Mouse (Mus musculus) layer of hippocampus, adult 2 months (tissue): Measurements from ENCODE around the gene Zfp180. TPM values are rescaled to one million over a fixed set of nuclear protein-coding genes. Genes with fewer than 3 reads are reported as not detected.
A peak's percentile ranks its signal among the peaks of the same experiment; 100 is the strongest.

Source experiments
- DNase-seq, 2 experiments: peaks; one replicate each; pipeline ENCODE4 v3.0.0; 2022; ENCODE audit warnings: low spot score in 2 of 2
- H3K27ac ChIP-seq: fragments of 200-600 bp; 2 replicates; pipeline ENCODE4 v1.8.1; 2022
- H3K4me3 ChIP-seq: fragments of 200-600 bp; 2 replicates; pipeline ENCODE4 v1.8.1; 2022; ENCODE audit warnings: mild to moderate bottlenecking
- CTCF ChIP-seq: fragments of 200-600 bp; conservative IDR thresholded peaks from 2 replicates; pipeline ENCODE4 v1.8.1; 2022; ENCODE audit warnings: antibody characterized with exemption, mild to moderate bottlenecking, moderate library complexity
- total RNA-seq, 2 experiments: library from RNA; stranded (reverse); gene quantifications; 2 replicates each; pipeline ENCODE4 v1.2.3; 2021

Zfp180 gene
- total RNA-seq, 2 experiments from 2014 or later: 44.0 to 45.5 TPM

DNA sequence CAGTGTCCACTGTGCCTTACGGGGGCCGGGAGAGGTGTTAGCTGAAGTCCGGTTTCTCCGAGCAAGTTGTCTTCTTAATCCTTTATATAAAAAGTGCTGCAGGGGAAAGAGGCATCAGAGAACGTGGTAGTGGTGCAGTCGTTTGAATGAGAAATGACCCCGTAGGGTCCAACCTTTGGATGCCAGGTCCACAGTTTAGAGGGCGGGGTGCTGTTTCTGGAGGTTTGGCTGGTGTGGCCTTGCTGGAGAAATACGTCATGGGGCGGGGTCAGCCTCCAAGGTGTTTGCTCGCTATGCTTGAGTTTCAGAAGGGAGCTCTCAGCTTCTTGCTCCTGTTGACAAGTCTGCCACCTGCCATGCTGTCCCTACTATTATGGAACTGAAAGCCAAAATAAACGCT lies 31.3 kb downstream of the Zfp180 start:
- Histone ChIP-seq H3K27ac (peak overlapping the region; percentile 89), H3K4me3 (peak overlapping the region; percentile 84)
- DNase-seq: peak in 1 of 2 experiments; percentile 20
- no peak for TF ChIP-seq CTCF

- H3K4me3 ChIP-seq: no peak overlapping the region
- H3K27ac ChIP-seq: no peak overlapping the region
- no peak for DNase-seq
- TF ChIP-seq CTCF: no peak
These were observed 34.9 kb downstream of the Zfp180 start for GRCm38 (mm10) chr7:24116655-24117054.

- H3K4me3 ChIP-seq: peak overlapping the region; percentile 83
- TF ChIP-seq CTCF: no peak
- H3K27ac ChIP-seq: peak overlapping the region; percentile 89
- no peak for DNase-seq
These were observed 51.8 kb downstream of the Zfp180 start for GRCm38 (mm10) chr7:24133425-24133995.

DNA sequence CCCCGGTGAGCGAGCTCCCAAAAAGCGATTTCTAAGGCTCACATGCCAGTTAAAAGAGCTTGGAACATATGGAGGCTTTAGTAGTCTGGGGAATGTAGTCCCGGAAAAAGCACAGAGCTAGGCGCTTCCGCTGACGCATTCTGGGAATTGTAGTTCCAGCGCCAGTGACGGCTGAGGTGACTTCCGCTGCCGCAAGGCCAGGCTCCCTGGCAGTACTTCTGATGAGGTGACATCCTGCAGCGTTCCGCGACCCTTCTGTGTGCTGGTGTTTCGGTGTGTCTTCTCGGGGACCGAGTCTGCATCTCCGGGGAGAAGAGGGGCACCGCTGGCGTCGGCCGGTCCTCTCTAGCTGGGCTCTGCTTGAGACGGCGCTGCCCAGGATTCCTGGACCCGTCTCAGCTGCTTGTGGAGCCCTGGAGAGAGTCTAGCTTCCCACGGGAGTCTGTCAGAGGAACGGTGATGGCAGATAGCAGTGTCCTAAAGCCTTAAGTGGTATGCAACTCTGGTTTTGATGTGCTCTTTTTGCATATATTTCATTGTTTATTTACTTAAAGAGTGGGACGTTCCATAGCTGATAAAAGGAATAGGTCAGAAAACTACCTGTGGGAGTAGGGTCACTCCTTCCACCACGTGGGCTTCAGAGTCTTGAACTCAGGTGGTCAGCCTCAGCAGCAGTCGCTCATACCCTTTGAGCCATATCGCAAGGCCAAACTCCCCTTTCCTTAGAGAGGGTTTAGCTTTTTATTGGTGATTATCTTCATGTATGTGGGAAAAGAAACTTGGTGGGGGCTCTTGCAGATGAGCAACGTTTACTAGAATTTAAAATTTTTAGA lies 52.5 kb downstream of the Zfp180 start, which contains the start of gene Zfp235:
TSS of gene Zfp235 (plus strand) at position 174 of the 833 bp plus-strand sequence.
- H3K27ac ChIP-seq: peak within 1 kb of the TSS; percentile 89
- peak; percentile 89 to 93 for DNase-seq
- TF ChIP-seq CTCF: no peak

DNA sequence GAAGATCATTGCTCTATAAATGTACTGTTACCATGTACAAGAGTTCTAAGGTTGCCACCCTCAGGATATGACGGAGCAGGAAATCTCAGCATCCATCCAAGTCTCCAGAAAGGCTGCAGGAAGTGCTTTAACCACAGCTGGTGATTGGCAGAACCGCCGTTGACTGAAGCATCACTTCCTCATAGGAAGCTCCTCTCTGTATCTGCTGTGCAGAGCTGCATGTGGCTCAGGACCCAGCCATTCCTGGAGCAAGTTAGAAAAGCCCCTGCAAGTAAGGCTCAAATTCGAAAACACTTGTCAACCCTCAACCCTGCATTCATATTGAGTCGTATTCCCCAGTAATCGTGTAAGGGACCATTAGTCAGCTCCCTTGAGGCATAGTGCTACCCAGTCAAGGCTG lies 60.8 kb downstream of the Zfp180 start:
- TF ChIP-seq CTCF: no peak
- no peak overlapping the region for H3K27ac ChIP-seq
- DNase-seq: no peak
- no peak overlapping the region for H3K4me3 ChIP-seq

More for the DNA sequence above, 52.5 kb downstream of the Zfp180 start, which contains the start of gene Zfp235:
- H3K4me3 ChIP-seq: peak within 1 kb of the TSS; percentile 83

DNA sequence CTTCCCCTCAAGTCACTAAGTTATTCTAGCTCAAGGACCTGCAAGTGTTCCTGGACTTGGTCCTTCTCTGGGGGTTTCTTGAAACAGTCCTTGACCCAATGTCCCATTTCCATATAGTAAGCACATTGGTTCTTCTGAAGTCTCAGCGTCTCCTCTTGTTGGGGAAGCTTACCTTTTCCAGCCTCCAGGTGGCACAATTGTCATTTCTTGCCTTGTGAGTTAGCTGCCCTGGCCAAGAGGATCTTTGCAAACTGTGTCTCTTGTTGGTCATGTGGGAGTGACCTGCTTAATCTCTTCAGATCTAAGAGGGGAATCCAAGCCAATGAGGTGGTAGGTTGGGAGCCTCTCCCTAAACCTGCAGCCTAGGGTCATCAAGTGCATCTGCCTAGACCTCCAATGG lies 71.5 kb downstream of the Zfp180 start:
- no peak for DNase-seq
- TF ChIP-seq CTCF: peak; percentile 51
- H3K4me3 ChIP-seq: no peak overlapping the region
- H3K27ac ChIP-seq: no peak overlapping the region

Other genes starting within 250 kb of the Zfp180 start
- gene Vmn1r176, start 244.6 kb upstream of the Zfp180 start, total RNA-seq: not detected
- gene Vmn1r177, start 215.5 kb upstream of the Zfp180 start, total RNA-seq: not detected
- gene Vmn1r178, start 189.9 kb upstream of the Zfp180 start, total RNA-seq: not detected
- not detected for gene Vmn1r179, start 154.9 kb upstream of the Zfp180 start, total RNA-seq
- gene Vmn1r180, start 131.3 kb upstream of the Zfp180 start, total RNA-seq: not detected
- gene Vmn1r181, start 107.3 kb upstream of the Zfp180 start, total RNA-seq: not detected
- not detected for gene V1rd19, start 80.2 kb upstream of the Zfp180 start, total RNA-seq
- gene Vmn1r183, start 28.7 kb upstream of the Zfp180 start, total RNA-seq: not detected
- gene Zfp112, start 30.4 kb downstream of the Zfp180 start, total RNA-seq: 10 to 100 TPM; 10.4 to 13.9 TPM
- gene Zfp235, start 52.2 kb downstream of the Zfp180 start, total RNA-seq: 10 to 100 TPM; 21.1 to 21.8 TPM
- 1 to 10 TPM; 3.4 to 4.3 TPM for gene Zfp114, start 93.1 kb downstream of the Zfp180 start, total RNA-seq
- gene Zfp111, start 129.5 kb downstream of the Zfp180 start, total RNA-seq: 10 to 100 TPM; 11.0 TPM
- gene Zfp109, start 155.6 kb downstream of the Zfp180 start, total RNA-seq: 1 to 10 TPM; 8.6 TPM
- 1 to 10 TPM; 8.0 to 8.6 TPM for gene Zfp108, start 172.9 kb downstream of the Zfp180 start, total RNA-seq
- gene Zfp93, start 188.5 kb downstream of the Zfp180 start, total RNA-seq: 10 to 100 TPM; 14.8 to 15.2 TPM
- gene Zfp61, start 219.3 kb downstream of the Zfp180 start, total RNA-seq: 10 to 100 TPM; 21.6 to 24.2 TPM
- gene Zfp94, start 234.7 kb downstream of the Zfp180 start, total RNA-seq: 10 to 100 TPM; 16.6 to 17.5 TPM